Mouse (Mus musculus): ENCODE data around the gene Dhx57. TPM values are rescaled to one million over a fixed set of nuclear protein-coding genes. Genes with fewer than 3 reads are reported as not detected.

Dhx57 gene
- polyA plus RNA-seq, 1 experiment from 2014 or later, result 21.3 TPM

DNA sequence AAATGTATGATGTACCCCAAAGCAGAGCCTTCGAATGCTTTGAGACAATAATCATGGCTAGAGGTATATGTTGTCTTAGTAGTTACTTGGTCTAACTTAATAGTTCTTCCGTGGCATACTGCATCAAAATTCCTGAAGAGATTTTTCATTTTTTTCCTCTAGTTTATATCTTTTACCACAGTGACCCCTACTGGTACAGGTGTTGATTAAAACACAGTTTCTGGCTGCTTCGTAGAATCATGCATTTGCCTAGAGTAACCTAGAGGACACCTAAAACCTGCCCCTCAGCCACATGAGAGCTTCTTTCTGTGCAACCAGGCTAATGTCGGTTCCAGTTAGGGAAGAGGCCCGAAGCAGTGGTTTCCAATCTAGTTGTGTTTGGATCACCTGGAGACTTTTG is 97.2 kb downstream of the Dhx57 start:
- ATAC-seq (ENCODE audit: low FRiP score), result no peak
- Histone ChIP-seq H3K27ac (ENCODE audit: low read depth, low read length) (no peak overlapping the region), H3K4me2 (no peak overlapping the region), H3K4me1 (ENCODE audit: control insufficient read depth, insufficient read depth, low read length) (no peaks in the 10 kb centered on the region), H3K27me3 (ENCODE audit: control insufficient read depth, insufficient read depth, low read length) (no peaks in the 10 kb centered on the region), H3K9ac (ENCODE audit: low read length) (no peak overlapping the region), H3K36me3 (ENCODE audit: control insufficient read depth, insufficient read depth, low read length) (0 out of 2 replicates have a peak, but pooled peaks cover 3% of the 10 kb centered on the region), H3K4me3 (ENCODE audit: low read depth, low read length) (no peak overlapping the region), H3K9me3 (ENCODE audit: control insufficient read depth, low read length) (no peaks in the 10 kb centered on the region)
- no peak for DNase-seq (ENCODE audit: low spot score, missing footprints)
- WGBS, result 73% methylated on average over 5 of the region's 5 CpGs

Other genes with a start within 250 kb of the Dhx57 start
- gene Hnrnpll, start 228.1 kb downstream of the Dhx57 start, polyA plus RNA-seq (2014; fragmentation: Nextera tagmentation; extraction: Ambion mirVana), result 130 and 132 TPM in 2 replicates
- gene Galm, start 163.0 kb downstream of the Dhx57 start, polyA plus RNA-seq (2014; fragmentation: Nextera tagmentation; extraction: Ambion mirVana), result 7.1 and 7.6 TPM in 2 replicates
- gene Srsf7, start 83.2 kb downstream of the Dhx57 start, polyA plus RNA-seq (2014; fragmentation: Nextera tagmentation; extraction: Ambion mirVana), result 835 and 887 TPM in 2 replicates
- gene Ttc39d, start 83.0 kb downstream of the Dhx57 start, polyA plus RNA-seq (2014; fragmentation: Nextera tagmentation; extraction: Ambion mirVana), result 0.08 TPM in 1 of 2 replicates, not detected in the other
- gene Gemin6, start 66.0 kb downstream of the Dhx57 start, polyA plus RNA-seq (2014; fragmentation: Nextera tagmentation; extraction: Ambion mirVana), result 42.1 and 42.2 TPM in 2 replicates
- gene Morn2, start 273 bp downstream of the Dhx57 start, polyA plus RNA-seq (2014; fragmentation: Nextera tagmentation; extraction: Ambion mirVana), result 36.2 and 44.6 TPM in 2 replicates
- 0.57 and 0.98 TPM in 2 replicates for gene Arhgef33, start 16.9 kb upstream of the Dhx57 start, polyA plus RNA-seq (2014; fragmentation: Nextera tagmentation; extraction: Ambion mirVana)
- gene Gm10190, start 83.1 kb upstream of the Dhx57 start, polyA plus RNA-seq (2014; fragmentation: Nextera tagmentation; extraction: Ambion mirVana), result 0.72 and 1.1 TPM in 2 replicates
- gene Sos1, start 190.0 kb upstream of the Dhx57 start, polyA plus RNA-seq (2014; fragmentation: Nextera tagmentation; extraction: Ambion mirVana), result 8.6 and 8.9 TPM in 2 replicates

Measured in midbrain, embryonic 11.5 days (tissue).